Mouse (Mus musculus) hindbrain, postnatal 0 days (tissue): ENCODE measurements around the gene Pinlyp. TPM values are rescaled to one million over a fixed set of nuclear protein-coding genes. Genes with fewer than 3 reads are reported as not detected.

ENCODE experiments used
- ATAC-seq: fragments of 200-750 bp; cut with Nextera tagmentation; 2 replicates; pipeline ENCODE4 v1.8.0; 2017; ENCODE audit warnings: mild to moderate bottlenecking, moderate TSS enrichment, moderate library complexity
- DNase-seq: peaks from one replicate; pipeline ENCODE4 v3.0.0-alpha.2; 2015; ENCODE audit warnings: low spot score
- H3K27ac ChIP-seq: fragments of 300-500 bp; sonication (generic); 2 replicates; pipeline ENCODE4 v1.5.1; 2014; ENCODE audit warnings: mild to moderate bottlenecking
- H3K27me3 ChIP-seq: fragments of 300-500 bp; sonication (generic); 2 replicates; pipeline ENCODE4 v1.6.1; 2014; ENCODE audit warnings: low read length, mixed read lengths; ENCODE audit not compliant: insufficient read depth
- H3K36me3 ChIP-seq: fragments of 300-500 bp; sonication (generic); 2 replicates; pipeline ENCODE4 v1.6.1; 2014; ENCODE audit warnings: low read length, mixed read lengths; ENCODE audit not compliant: insufficient read depth
- H3K4me1 ChIP-seq: fragments of 300-500 bp; sonication (generic); 2 replicates; pipeline ENCODE4 v1.6.1; 2014; ENCODE audit warnings: antibody characterized with exemption, low read length, mixed read lengths; ENCODE audit not compliant: insufficient read depth
- H3K4me2 ChIP-seq: fragments of 300-500 bp; sonication (generic); 2 replicates; pipeline ENCODE4 v1.6.1; 2014; ENCODE audit warnings: low read depth, mild to moderate bottlenecking, low read length, moderate library complexity, mixed read lengths
- H3K4me3 ChIP-seq: fragments of 300-500 bp; sonication (generic); 2 replicates; pipeline ENCODE4 v1.5.1; 2014; ENCODE audit warnings: low read length
- H3K9ac ChIP-seq: fragments of 300-500 bp; sonication (generic); replicated peaks from 2 replicates; pipeline ENCODE4 v1.6.1; 2014; ENCODE audit warnings: mild to moderate bottlenecking, low read length, moderate library complexity, mixed read lengths
- H3K9me3 ChIP-seq: fragments of 300-500 bp; sonication (generic); 2 replicates; pipeline ENCODE4 v1.6.1; 2016; ENCODE audit warnings: low read length, mixed read lengths
- CTCF ChIP-seq: IDR thresholded peaks from 2 replicates; pipeline ENCODE4 v1.5.1; 2016; ENCODE audit warnings: antibody characterized with exemption, control low read depth, low read depth
- WGBS: fragments of 180-500 bp; shearing (Covaris S2); extraction: QIAGEN DNeasy Blood & Tissue Kit; methylation state at CpG from one replicate; pipeline ENCODE4 v1.1.7; 2014; 5-methylcytosine and 5-hydroxymethylcytosine counted together
- polyA plus RNA-seq: library from polyadenylated mRNA; unstranded; fragments of >200 nt; fragmentation: Nextera tagmentation; extraction: Ambion mirVana; gene quantifications from 2 replicates; pipeline ENCODE4 v1.2.1, GENCODE M21; 2015
- total RNA-seq: library from RNA; depleted of rRNA; stranded (reverse); fragments of >200 nt; gene quantifications from 2 replicates; pipeline ENCODE4 v1.2.3, GENCODE M21; 2014

Pinlyp gene
- total and polyA plus RNA-seq, 2 experiments from 2014 or later, result not detected

DNA sequence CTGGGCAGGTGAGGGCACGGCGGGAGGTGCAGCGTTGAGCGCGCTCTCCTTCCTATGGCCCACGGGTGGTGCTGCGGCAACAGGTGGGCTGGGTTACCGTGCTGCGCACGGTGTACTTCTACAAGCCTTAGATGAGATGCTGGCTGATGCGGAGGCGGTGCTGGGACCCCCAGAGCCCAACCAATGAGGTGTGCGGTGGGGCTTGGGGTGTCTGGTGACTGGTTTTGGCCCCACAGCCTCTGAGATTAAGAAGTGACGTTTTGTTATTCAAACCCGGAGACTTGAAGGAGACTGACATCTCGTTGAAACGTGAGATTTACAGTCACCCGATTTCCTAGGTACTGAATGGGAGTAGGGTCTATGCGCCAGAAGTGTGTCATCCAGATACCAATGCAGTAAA lies 11.6 kb downstream of the Pinlyp start:
- WGBS, result 40% methylated on average over 19 of the region's 19 CpGs
- peak overlapping the region; percentile 37; the same call in 1 of the 2 replicates for H3K4me2 ChIP-seq
- H3K27me3 ChIP-seq, result no peaks in the 10 kb centered on the region
- no peak overlapping the region; the same call in 1 of the 2 replicates for H3K9ac ChIP-seq
- H3K9me3 ChIP-seq, result no peaks in the 10 kb centered on the region
- peaks cover 11% of the 10 kb centered on the region; the same call in 1 of the 2 replicates for H3K4me1 ChIP-seq
- no peak overlapping the region for H3K4me3 ChIP-seq
- no peak for TF ChIP-seq CTCF
- peaks cover 17% of the 10 kb centered on the region; the same call in 1 of the 2 replicates for H3K36me3 ChIP-seq
- ATAC-seq (no peak), DNase-seq (no peak)
- no peak overlapping the region for H3K27ac ChIP-seq

- Histone ChIP-seq H3K4me2 (peak overlapping the region; percentile 37), H3K9me3 (no peaks in the 10 kb centered on the region), H3K4me1 (peaks cover 12% of the 10 kb centered on the region; the same call in 1 of the 2 replicates), H3K36me3 (peaks cover 17% of the 10 kb centered on the region; the same call in 1 of the 2 replicates), H3K27ac (no peak overlapping the region), H3K4me3 (no peak overlapping the region), H3K9ac (no peak overlapping the region; the same call in 1 of the 2 replicates), H3K27me3 (no peaks in the 10 kb centered on the region)
- no peak for TF ChIP-seq CTCF
- DNase-seq, result no peak
- ATAC-seq, result no peak
- 27% methylated on average over 42 of the region's 42 CpGs for WGBS
Measured at GRCm38 (mm10) chr7:24533806-24534205, 12.1 kb downstream of the Pinlyp start.

DNA sequence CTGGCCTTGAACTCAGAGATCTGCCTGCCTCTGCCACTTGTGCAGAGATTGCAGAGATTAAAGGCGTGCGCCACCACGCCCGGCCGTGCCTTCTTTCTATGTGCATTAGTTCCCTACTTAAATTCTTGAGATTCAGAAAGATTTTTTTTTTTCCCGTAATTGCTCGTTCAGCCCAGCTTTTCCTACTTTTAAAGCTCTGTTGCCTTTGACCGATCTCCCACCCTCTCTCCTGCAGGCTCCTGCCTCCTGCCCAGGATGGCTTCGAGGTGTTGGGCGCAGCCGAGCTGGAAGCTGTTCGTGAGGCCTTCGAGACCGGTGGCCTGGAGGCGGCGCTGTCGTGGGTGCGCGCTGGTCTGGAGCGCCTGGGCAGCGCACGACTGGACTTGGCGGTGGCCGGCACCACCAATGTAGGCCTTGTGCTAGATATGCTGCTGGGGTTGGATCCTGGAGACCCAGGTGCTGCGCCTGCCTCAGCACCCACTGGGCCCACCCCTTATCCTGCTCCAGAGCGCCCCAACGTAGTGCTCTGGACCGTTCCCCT lies 12.8 kb downstream of the Pinlyp start:
- no peak; the same call in 1 of the 2 replicates for TF ChIP-seq CTCF
- no peaks in the 10 kb centered on the region for H3K9me3 ChIP-seq
- H3K4me3 ChIP-seq, result no peak overlapping the region
- H3K4me2 ChIP-seq, result no peak overlapping the region
- peaks cover 17% of the 10 kb centered on the region; the same call in 1 of the 2 replicates for H3K36me3 ChIP-seq
- no peak for DNase-seq
- 67% methylated on average over 28 of the region's 28 CpGs for WGBS
- H3K27me3 ChIP-seq, result no peaks in the 10 kb centered on the region
- H3K9ac ChIP-seq, result no peak overlapping the region
- H3K4me1 ChIP-seq, result peaks cover 12% of the 10 kb centered on the region; the same call in 1 of the 2 replicates
- ATAC-seq, result no peak
- H3K27ac ChIP-seq, result no peak overlapping the region

- WGBS, result under 1% methylated on average over 43 of the region's 43 CpGs
- H3K9ac ChIP-seq, result peak overlapping the region; percentile 85
Measured at GRCm38 (mm10) chr7:24531211-24531971, 14.5 kb downstream of the Pinlyp start.

DNA sequence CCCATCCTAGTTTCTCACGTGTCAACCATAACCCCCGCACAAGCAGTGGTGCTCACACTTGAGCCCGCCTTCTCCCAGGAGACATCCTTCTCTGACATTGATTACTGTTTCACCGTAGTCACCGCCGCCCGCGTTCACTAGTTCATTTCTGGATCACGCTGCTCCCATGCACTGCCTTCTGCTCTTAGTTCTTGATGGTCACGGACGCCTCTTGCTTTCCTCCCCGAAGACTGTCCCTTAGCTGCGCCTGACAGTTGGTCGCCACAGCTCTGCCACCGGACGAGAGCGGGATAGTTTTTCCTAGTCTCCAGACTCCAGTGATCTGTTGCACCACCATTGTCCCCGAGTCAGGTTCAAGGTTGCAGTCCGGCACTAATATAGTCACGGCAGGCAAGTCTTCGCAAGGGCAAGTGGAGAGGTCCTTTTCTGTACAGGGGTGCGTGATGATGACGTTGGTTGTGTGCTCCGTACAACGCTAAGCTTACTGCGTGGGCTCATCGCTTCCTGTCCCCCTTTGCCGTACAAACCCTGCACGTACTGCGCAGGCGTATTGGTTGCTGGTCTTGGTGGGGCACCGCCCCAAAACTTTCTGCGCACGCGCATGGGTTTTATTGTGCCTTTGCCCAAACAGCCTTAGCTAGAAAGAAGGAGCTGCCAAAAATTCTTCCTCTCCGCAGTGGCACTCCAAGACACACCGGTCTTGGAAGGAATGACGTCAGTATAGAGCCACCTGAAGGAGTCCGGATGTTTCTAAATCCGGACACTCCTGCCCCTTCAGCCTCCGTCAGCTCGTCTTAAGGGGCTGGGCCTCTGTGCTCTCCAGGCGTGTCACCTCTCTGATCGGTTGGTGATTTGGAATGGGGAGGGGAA lies 15.6 kb downstream of the Pinlyp start, which contains the start of gene Irgq:
Gene Irgq (plus strand): TSS at position 628 of the 870 bp plus-strand sequence.
- Histone ChIP-seq H3K27ac (peak within 1 kb of the TSS; percentile 92), H3K4me2 (peak within 1 kb of the TSS; percentile 91), H3K27me3 (no peaks in the 10 kb centered on the region), H3K36me3 (peaks cover 12% of the 10 kb centered on the region; the same call in 1 of the 2 replicates), H3K4me1 (peaks cover 12% of the 10 kb centered on the region; the same call in 1 of the 2 replicates), H3K9me3 (no peaks in the 10 kb centered on the region), H3K9ac (peak within 1 kb of the TSS; percentile 85), H3K4me3 (peak within 1 kb of the TSS; percentile 62)
- DNase-seq (peak; percentile 100), ATAC-seq (peak; percentile 95)
- under 1% methylated on average over 44 of the region's 44 CpGs for WGBS
- no peak for TF ChIP-seq CTCF

More at GRCm38 (mm10) chr7:24531211-24531971, 14.5 kb downstream of the Pinlyp start:
- Histone ChIP-seq H3K27ac (peak overlapping the region; percentile 92), H3K36me3 (peaks cover 17% of the 10 kb centered on the region; the same call in 1 of the 2 replicates), H3K4me2 (peak overlapping the region; percentile 91), H3K9me3 (no peaks in the 10 kb centered on the region), H3K4me3 (peak overlapping the region; percentile 62), H3K4me1 (peaks cover 12% of the 10 kb centered on the region; the same call in 1 of the 2 replicates), H3K27me3 (no peaks in the 10 kb centered on the region)
- peak; percentile 87 for TF ChIP-seq CTCF
- DNase-seq (peak; percentile 87), ATAC-seq (peak; percentile 62)

DNA sequence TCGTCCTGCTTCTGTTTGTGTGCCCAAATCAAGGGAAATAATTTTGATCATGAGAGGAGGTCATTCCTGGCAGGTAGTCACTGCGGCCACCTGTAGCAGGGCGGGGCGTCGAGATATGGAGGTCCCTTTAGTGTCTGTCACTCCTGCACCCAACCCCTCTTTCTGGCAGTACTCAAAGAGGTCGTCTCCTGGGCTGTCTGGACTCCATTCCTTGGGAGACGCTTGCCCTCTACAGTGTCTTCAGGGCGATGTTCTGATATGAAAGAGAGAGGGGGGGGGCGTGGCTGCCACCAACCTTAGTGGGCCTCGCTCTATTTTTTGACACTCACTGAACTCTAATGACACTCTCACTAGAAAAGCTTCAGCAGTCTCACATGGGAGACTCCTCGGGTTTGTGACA lies 16.3 kb downstream of the Pinlyp start:
- peaks cover 12% of the 10 kb centered on the region; the same call in 1 of the 2 replicates for H3K4me1 ChIP-seq
- H3K4me3 ChIP-seq, result peak overlapping the region; percentile 62
- TF ChIP-seq CTCF, result no peak
- H3K9ac ChIP-seq, result peak overlapping the region; percentile 85
- peak overlapping the region; percentile 91 for H3K4me2 ChIP-seq
- H3K27ac ChIP-seq, result peak overlapping the region; percentile 92
- WGBS, result 55% methylated on average over 11 of the region's 11 CpGs
- ATAC-seq (no peak; the same call in 1 of the 2 replicates), DNase-seq (peak; percentile 7)
- H3K36me3 ChIP-seq, result peaks cover 12% of the 10 kb centered on the region; the same call in 1 of the 2 replicates
- no peaks in the 10 kb centered on the region for H3K27me3 ChIP-seq
- H3K9me3 ChIP-seq, result no peaks in the 10 kb centered on the region
